Mouse (Mus musculus): ENCODE data around the gene Irs3. TPM values are rescaled to one million over a fixed set of nuclear protein-coding genes. Genes with fewer than 3 reads are reported as not detected.

Gene Irs3
- polyA plus RNA-seq (2012; rRNA removed) = 0.99 and 1.6 TPM in 2 replicates

DNA sequence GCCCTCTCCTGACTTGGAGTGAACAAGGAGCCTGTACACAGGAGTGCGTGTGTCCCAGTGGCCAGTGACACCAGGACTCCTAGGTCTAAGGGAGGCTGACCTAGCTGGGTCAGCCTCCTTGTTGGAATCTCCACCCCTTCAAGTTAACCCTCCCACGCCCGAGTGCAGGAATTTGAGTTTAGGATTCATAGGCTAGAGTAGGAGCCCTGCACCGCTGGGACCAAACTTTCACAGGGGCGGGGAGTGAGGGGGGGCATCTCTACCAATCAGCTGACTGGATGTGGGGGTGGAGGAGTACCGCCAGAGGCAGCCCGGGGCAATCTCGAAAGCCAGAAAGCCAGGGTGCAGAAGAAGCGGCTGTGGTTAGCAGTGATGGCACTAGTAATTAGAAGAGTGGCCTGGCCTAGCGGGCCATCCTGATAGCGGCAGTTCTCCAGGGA, at the start of gene Irs3:
Gene Irs3, minus strand, starts transcription at position 63 of the 440 bp plus-strand sequence.

GRCm38 (mm10) chr5:137684294-137685123, 39.0 kb upstream of the Irs3 start, which contains the start of gene Agfg2:
Gene Agfg2, minus strand, starts transcription at chr5:137684726.

DNA sequence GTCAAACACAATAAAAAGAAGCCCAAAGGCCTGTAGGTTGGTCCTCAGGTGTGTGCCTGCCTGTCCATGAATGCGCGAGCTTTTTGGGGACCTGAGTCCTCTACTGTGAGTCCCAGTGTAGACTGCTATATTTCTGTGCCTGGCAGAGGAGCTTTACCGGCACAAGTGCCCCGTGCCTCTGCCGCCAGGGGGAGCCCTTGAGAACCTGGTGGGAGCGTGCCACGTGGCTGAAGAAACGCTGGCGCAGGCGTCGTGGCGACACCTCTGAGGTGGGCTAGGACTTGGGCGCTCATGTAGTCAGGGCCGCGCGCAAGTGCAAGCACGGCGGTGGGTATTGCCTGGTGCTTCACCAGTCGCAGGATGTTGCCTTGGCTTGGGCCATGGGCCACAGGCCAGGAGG, 4.5 kb downstream of the Irs3 start, which contains the start of gene Sap25:
Gene Sap25, plus strand, starts transcription at position 281 of the 400 bp plus-strand sequence.

GRCm38 (mm10) chr5:137628498-137629305, 16.8 kb downstream of the Irs3 start, which contains the start of the genes Fbxo24, Lrch4 and Gm20605:
Gene Fbxo24, minus strand, starts transcription at chr5:137629002.
Gene Lrch4, plus strand, starts transcription at chr5:137629121.
Gene Gm20605, plus strand, starts transcription at chr5:137629175.

GRCm38 (mm10) chr5:137613550-137613949, 32.0 kb downstream of the Irs3 start, which contains the start of gene Pcolce:
Gene Pcolce, minus strand, starts transcription at chr5:137613784.

DNA sequence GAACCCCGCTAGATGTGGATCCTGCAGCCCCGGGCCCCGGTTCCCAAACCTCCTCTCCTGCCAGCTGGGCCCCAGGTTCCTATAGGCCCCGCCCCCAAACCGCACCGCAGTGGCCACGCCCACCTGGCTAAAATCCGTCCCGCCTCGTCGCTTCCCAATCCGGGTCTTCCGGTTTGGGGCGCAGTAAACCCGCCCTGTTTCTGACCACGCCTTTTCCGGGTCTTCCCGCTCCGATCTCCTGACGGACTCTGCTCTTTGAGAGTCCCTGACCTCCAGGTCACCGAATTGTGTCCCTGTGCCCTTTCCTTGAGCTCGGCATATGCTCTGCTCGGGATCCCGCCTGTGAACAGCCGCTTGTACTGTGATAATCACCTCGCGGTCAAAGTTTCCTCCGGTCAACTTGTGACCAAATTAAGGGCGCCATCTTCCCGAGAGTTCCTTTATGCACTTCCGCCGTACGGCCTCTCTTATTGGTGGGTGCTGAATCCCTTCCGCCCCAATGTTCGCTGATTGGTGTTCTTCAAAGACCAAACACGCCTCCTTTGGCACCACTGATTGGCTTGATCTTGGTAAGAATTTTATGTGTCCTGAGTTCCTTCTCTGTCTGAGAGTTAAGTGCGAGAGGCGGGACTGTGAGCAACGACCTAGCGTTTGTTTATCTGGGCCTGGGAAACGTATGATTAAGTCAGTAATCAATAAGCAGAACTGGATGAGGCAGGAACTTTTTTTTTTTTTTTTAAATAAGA, 44.7 kb downstream of the Irs3 start, which contains the start of gene Mospd3:
Gene Mospd3, minus strand, starts transcription at position 440 of the 746 bp plus-strand sequence.

Other genes starting within 250 kb of the Irs3 start
- gene Zan, start 168.7 kb downstream of the Irs3 start, polyA plus RNA-seq (2012; rRNA removed) = 22.4 and 26.3 TPM in 2 replicates
- 40.2 and 51.9 TPM in 2 replicates for gene Pop7, start 143.2 kb downstream of the Irs3 start, polyA plus RNA-seq (2012; rRNA removed)
- 27.8 and 28.4 TPM in 2 replicates for gene Gigyf1, start 127.2 kb downstream of the Irs3 start, polyA plus RNA-seq (2012; rRNA removed)
- not detected in 2 replicates for gene Epo, start 112.5 kb downstream of the Irs3 start, polyA plus RNA-seq (2012; rRNA removed)
- 1,263 and 1,764 TPM in 2 replicates for gene Gnb2, start 112.2 kb downstream of the Irs3 start, polyA plus RNA-seq (2012; rRNA removed)
- 1.6 and 2.3 TPM in 2 replicates for gene Actl6b, start 92.2 kb downstream of the Irs3 start, polyA plus RNA-seq (2012; rRNA removed)
- 0.35 and 0.53 TPM in 2 replicates for gene Tfr2, start 75.9 kb downstream of the Irs3 start, polyA plus RNA-seq (2012; rRNA removed)
- 108 and 115 TPM in 2 replicates for gene Mospd3, start 44.7 kb downstream of the Irs3 start, polyA plus RNA-seq (2012; rRNA removed)
- gene Pcolce, start 31.9 kb downstream of the Irs3 start, polyA plus RNA-seq (2012; rRNA removed) = 102 and 105 TPM in 2 replicates
- gene Fbxo24, start 16.7 kb downstream of the Irs3 start, polyA plus RNA-seq (2012; rRNA removed) = 0.76 and 0.82 TPM in 2 replicates
- gene Lrch4, start 16.6 kb downstream of the Irs3 start, polyA plus RNA-seq (2012; rRNA removed) = 72.8 and 76.5 TPM in 2 replicates
- gene Gm20605, start 16.5 kb downstream of the Irs3 start, polyA plus RNA-seq (2012; rRNA removed) = 43.6 and 44.0 TPM in 2 replicates
- gene Sap25, start 4.4 kb downstream of the Irs3 start, polyA plus RNA-seq (2012; rRNA removed) = 130 and 133 TPM in 2 replicates
- gene Agfg2, start 39.0 kb upstream of the Irs3 start, polyA plus RNA-seq (2012; rRNA removed) = 30.9 and 51.1 TPM in 2 replicates
- 16.7 and 16.8 TPM in 2 replicates for gene Nyap1, start 95.9 kb upstream of the Irs3 start, polyA plus RNA-seq (2012; rRNA removed)
- 172 and 193 TPM in 2 replicates for gene Tsc22d4, start 100.0 kb upstream of the Irs3 start, polyA plus RNA-seq (2012; rRNA removed)
- 57.8 and 59.4 TPM in 2 replicates for gene Ppp1r35, start 133.1 kb upstream of the Irs3 start, polyA plus RNA-seq (2012; rRNA removed)
- gene Mepce, start 141.9 kb upstream of the Irs3 start, polyA plus RNA-seq (2012; rRNA removed) = 33.8 and 34.4 TPM in 2 replicates
- gene Zcwpw1, start 142.1 kb upstream of the Irs3 start, polyA plus RNA-seq (2012; rRNA removed) = 0.28 and 0.30 TPM in 2 replicates
- 1.3 and 3.1 TPM in 2 replicates for gene Pilra, start 190.6 kb upstream of the Irs3 start, polyA plus RNA-seq (2012; rRNA removed)
- 1.7 and 2.0 TPM in 2 replicates for gene Pilrb1, start 212.4 kb upstream of the Irs3 start, polyA plus RNA-seq (2012; rRNA removed)
- gene Pilrb2, start 226.1 kb upstream of the Irs3 start, polyA plus RNA-seq (2012; rRNA removed) = 2.7 and 2.8 TPM in 2 replicates